Mouse (Mus musculus): ENCODE data around the gene Olfr1393.

- no peak for TF ChIP-seq CTCF (conservative IDR thresholded peaks at IDR 0.05; ENCODE audit: insufficient read depth, insufficient read length, low read depth, low read length)
- TF ChIP-seq POLR2A (IDR thresholded peaks at IDR 0.05; ENCODE audit: low read depth, low read length): no peak
Observed at GRCm38 (mm10) chr11:49242944-49243626, 35.0 kb upstream of the Olfr1393 start.

All from kidney, adult 2 months (tissue).